Mouse (Mus musculus): ENCODE results near the gene Mark4. TPM values are rescaled to one million over a fixed set of nuclear protein-coding genes. Genes with fewer than 3 reads are reported as not detected.

The Mark4 gene
- polyA plus RNA-seq (2012; rRNA removed), result 29.2 and 34.3 TPM in 2 replicates

GRCm38 (mm10) chr7:19458591-19459111 is at the start of gene Mark4:
Gene Mark4, minus strand, starts transcription at chr7:19458821.
- WGBS, result 2% methylated on average over 23 of the region's 42 CpGs
- peaks cover 9% of the 10 kb centered on the region; the same call in 1 of the 2 replicates for H3K4me1 ChIP-seq (ENCODE audit: control insufficient read depth, insufficient read depth, low read length)
- peak; percentile 77 for DNase-seq
- TF ChIP-seq CTCF (IDR thresholded peaks at IDR 0.05; ENCODE audit: insufficient read depth, low read length) (no peak), POLR2A (IDR thresholded peaks at IDR 0.05; ENCODE audit: borderline replicate concordance, extremely low read depth, low read depth, low read length) (peak; percentile 60; the same call in 1 of the 2 replicates)
- H3K4me3 ChIP-seq (replicated peaks; ENCODE audit: extremely low read depth, low read depth, low read length), result peak within 1 kb of the TSS; percentile 90

- 6% methylated on average over 18 of the region's 18 CpGs for WGBS
- DNase-seq, result no peak
- H3K4me1 ChIP-seq (ENCODE audit: control insufficient read depth, insufficient read depth, low read length), result peaks cover 6% of the 10 kb centered on the region
- no peak for TF ChIP-seq POLR2A (IDR thresholded peaks at IDR 0.05; ENCODE audit: borderline replicate concordance, extremely low read depth, low read depth, low read length)
- TF ChIP-seq CTCF (IDR thresholded peaks at IDR 0.05; ENCODE audit: insufficient read depth, low read length), result no peak
- H3K4me3 ChIP-seq (replicated peaks; ENCODE audit: extremely low read depth, low read depth, low read length), result peak overlapping the region; percentile 93
Observed at GRCm38 (mm10) chr7:19507612-19507981, 49.0 kb upstream of the Mark4 start.

GRCm38 (mm10) chr7:19506969-19507611 is 48.5 kb upstream of the Mark4 start:
- TF ChIP-seq CTCF (IDR thresholded peaks at IDR 0.05; ENCODE audit: insufficient read depth, low read length) (no peak), POLR2A (IDR thresholded peaks at IDR 0.05; ENCODE audit: borderline replicate concordance, extremely low read depth, low read depth, low read length) (no peak)
- Histone ChIP-seq H3K4me1 (ENCODE audit: control insufficient read depth, insufficient read depth, low read length) (peaks cover 6% of the 10 kb centered on the region), H3K4me3 (replicated peaks; ENCODE audit: extremely low read depth, low read depth, low read length) (peak overlapping the region; percentile 53)
- peak; percentile 35 for DNase-seq
- 5% methylated on average over 71 of the region's 71 CpGs for WGBS

GRCm38 (mm10) chr7:19506326-19506725 is 47.7 kb upstream of the Mark4 start:
- no peak overlapping the region for H3K4me3 ChIP-seq (replicated peaks; ENCODE audit: extremely low read depth, low read depth, low read length)
- TF ChIP-seq POLR2A (IDR thresholded peaks at IDR 0.05; ENCODE audit: borderline replicate concordance, extremely low read depth, low read depth, low read length) (no peak), CTCF (IDR thresholded peaks at IDR 0.05; ENCODE audit: insufficient read depth, low read length) (no peak)

GRCm38 (mm10) chr7:19503481-19504068 is 45.0 kb upstream of the Mark4 start:
- whole genome bisulfite sequencing, result 33% methylated on average over 5 of the region's 5 CpGs
- no peak for TF ChIP-seq POLR2A (IDR thresholded peaks at IDR 0.05; ENCODE audit: borderline replicate concordance, extremely low read depth, low read depth, low read length)
- peak; percentile 80 for TF ChIP-seq CTCF (IDR thresholded peaks at IDR 0.05; ENCODE audit: insufficient read depth, low read length)
- Histone ChIP-seq H3K4me1 (ENCODE audit: control insufficient read depth, insufficient read depth, low read length) (peaks cover 2% of the 10 kb centered on the region; the same call in 1 of the 2 replicates), H3K4me3 (replicated peaks; ENCODE audit: extremely low read depth, low read depth, low read length) (no peak overlapping the region)
- DNase-seq, result peak; percentile 52

More at GRCm38 (mm10) chr7:19506326-19506725, 47.7 kb upstream of the Mark4 start:
- 61% methylated on average over 6 of the region's 6 CpGs for WGBS
- peaks cover 6% of the 10 kb centered on the region for H3K4me1 ChIP-seq (ENCODE audit: control insufficient read depth, insufficient read depth, low read length)
- DNase-seq, result no peak

- DNase-seq, result no peak
- Histone ChIP-seq H3K4me3 (replicated peaks; ENCODE audit: extremely low read depth, low read depth, low read length) (no peak overlapping the region), H3K4me1 (ENCODE audit: control insufficient read depth, insufficient read depth, low read length) (no peaks in the 10 kb centered on the region)
- 80% methylated on average over 4 of the region's 4 CpGs for WGBS
- TF ChIP-seq CTCF (IDR thresholded peaks at IDR 0.05; ENCODE audit: insufficient read depth, low read length) (no peak), POLR2A (IDR thresholded peaks at IDR 0.05; ENCODE audit: borderline replicate concordance, extremely low read depth, low read depth, low read length) (no peak)
Observed at GRCm38 (mm10) chr7:19501658-19502057, 43.0 kb upstream of the Mark4 start.

GRCm38 (mm10) chr7:19500420-19501363 is 42.1 kb upstream of the Mark4 start:
- TF ChIP-seq POLR2A (IDR thresholded peaks at IDR 0.05; ENCODE audit: borderline replicate concordance, extremely low read depth, low read depth, low read length), result no peak
- TF ChIP-seq CTCF (IDR thresholded peaks at IDR 0.05; ENCODE audit: insufficient read depth, low read length), result no peak
- H3K4me1 ChIP-seq (ENCODE audit: control insufficient read depth, insufficient read depth, low read length), result no peaks in the 10 kb centered on the region
- 46% methylated on average over 12 of the region's 12 CpGs for WGBS
- no peak overlapping the region for H3K4me3 ChIP-seq (replicated peaks; ENCODE audit: extremely low read depth, low read depth, low read length)
- no peak for DNase-seq

- Histone ChIP-seq H3K4me3 (replicated peaks; ENCODE audit: extremely low read depth, low read depth, low read length) (no peak overlapping the region), H3K4me1 (ENCODE audit: control insufficient read depth, insufficient read depth, low read length) (peaks cover 9% of the 10 kb centered on the region)
- 47% methylated on average over 4 of the region's 4 CpGs for whole genome bisulfite sequencing
- no peak for TF ChIP-seq POLR2A (IDR thresholded peaks at IDR 0.05; ENCODE audit: borderline replicate concordance, extremely low read depth, low read depth, low read length)
- no peak for TF ChIP-seq CTCF (IDR thresholded peaks at IDR 0.05; ENCODE audit: insufficient read depth, low read length)
- no peak for DNase-seq
Observed at GRCm38 (mm10) chr7:19498326-19498725, 39.7 kb upstream of the Mark4 start.

- WGBS, result 60% methylated on average over 5 of the region's 5 CpGs
- Histone ChIP-seq H3K4me3 (replicated peaks; ENCODE audit: extremely low read depth, low read depth, low read length) (no peak overlapping the region), H3K4me1 (ENCODE audit: control insufficient read depth, insufficient read depth, low read length) (peaks cover 12% of the 10 kb centered on the region)
- no peak for DNase-seq
- TF ChIP-seq CTCF (IDR thresholded peaks at IDR 0.05; ENCODE audit: insufficient read depth, low read length) (no peak), POLR2A (IDR thresholded peaks at IDR 0.05; ENCODE audit: borderline replicate concordance, extremely low read depth, low read depth, low read length) (no peak)
Observed at GRCm38 (mm10) chr7:19496214-19496555, 37.6 kb upstream of the Mark4 start.
